Mouse (Mus musculus) liver (tissue): ENCODE results near the gene Tmem270.
"Not testable (repeated sequence)": the region's sequence is repeated elsewhere in the genome, so short reads cannot be mapped to it uniquely, and the experiment has no call there.

Source experiments
- DNase-seq: peaks from one replicate; pipeline ENCODE4 v3.0.0-alpha.2; 2020; ENCODE audit warnings: mixed read lengths

Tmem270 gene

GRCm38 (mm10) chr5:134906633-134907032, at the start of gene Tmem270:
Gene Tmem270, minus strand, starts transcription at chr5:134906733.
- no peak for DNase-seq

GRCm38 (mm10) chr5:134955491-134955890, 49.0 kb upstream of the Tmem270 start:
- no peak for DNase-seq

GRCm38 (mm10) chr5:134951053-134951884, 44.7 kb upstream of the Tmem270 start:
- peak; percentile 30 for DNase-seq

GRCm38 (mm10) chr5:134948085-134948439, 41.5 kb upstream of the Tmem270 start:
- no peak for DNase-seq

GRCm38 (mm10) chr5:134947420-134948084, 41.0 kb upstream of the Tmem270 start:
- DNase-seq = no peak

GRCm38 (mm10) chr5:134946857-134947255, 40.3 kb upstream of the Tmem270 start, which contains the start of gene Cldn4:
Gene Cldn4, minus strand, starts transcription at chr5:134946934.
- no peak for DNase-seq

- DNase-seq = no peak
These were observed 39.7 kb upstream of the Tmem270 start for GRCm38 (mm10) chr5:134946063-134946856.

- no peak for DNase-seq
These were observed 38.9 kb upstream of the Tmem270 start for GRCm38 (mm10) chr5:134945266-134945959.

GRCm38 (mm10) chr5:134944179-134944578, 37.6 kb upstream of the Tmem270 start:
- no peak for DNase-seq

- no peak for DNase-seq
These were observed 36.2 kb upstream of the Tmem270 start for GRCm38 (mm10) chr5:134942740-134943139.

- DNase-seq = peak; percentile 34
These were observed 35.1 kb upstream of the Tmem270 start for GRCm38 (mm10) chr5:134941472-134942209.

GRCm38 (mm10) chr5:134939554-134939953, 33.0 kb upstream of the Tmem270 start:
- not testable (repeated sequence) for DNase-seq

GRCm38 (mm10) chr5:134939069-134939468, 32.5 kb upstream of the Tmem270 start:
- no peak for DNase-seq

- no peak for DNase-seq
These were observed 30.2 kb upstream of the Tmem270 start for GRCm38 (mm10) chr5:134936626-134937185.

GRCm38 (mm10) chr5:134936051-134936450, 29.5 kb upstream of the Tmem270 start:
- DNase-seq = no peak

GRCm38 (mm10) chr5:134934666-134935065, 28.1 kb upstream of the Tmem270 start:
- DNase-seq = no peak

GRCm38 (mm10) chr5:134933686-134934085, 27.2 kb upstream of the Tmem270 start:
- not testable (repeated sequence) for DNase-seq

- DNase-seq = no peak
These were observed 26.7 kb upstream of the Tmem270 start for GRCm38 (mm10) chr5:134933281-134933680.

- DNase-seq = peak; percentile 87
These were observed 26.4 kb upstream of the Tmem270 start for GRCm38 (mm10) chr5:134932903-134933276.

- DNase-seq = peak; percentile 95
These were observed 25.8 kb upstream of the Tmem270 start, which contains the start of gene Mettl27 for GRCm38 (mm10) chr5:134932179-134932902. Gene Mettl27, plus strand, starts transcription at chr5:134932368.

- DNase-seq = no peak
These were observed 23.5 kb upstream of the Tmem270 start for GRCm38 (mm10) chr5:134929988-134930387.
